Mouse (Mus musculus): ENCODE measurements around the gene Cspg5. TPM values are rescaled to one million over a fixed set of nuclear protein-coding genes. Genes with fewer than 3 reads are reported as not detected.

Gene Cspg5
- polyA plus RNA-seq, 1 experiment from 2014 or later, result 10.9 TPM

Small RNA genes within 50 kb of the gene (microRNA-seq; reads per million reads assigned to microRNA genes)
- gene Mir6236 (ENCODE audit: insufficient number of aligned reads), result 327 reads per million, percentile 54 among the genes with 10 or more reads in this experiment

Other genes with a start within 250 kb of the Cspg5 start
- 181 and 190 TPM in 2 replicates for gene Smarcc1, start 126.1 kb upstream of the Cspg5 start, polyA plus RNA-seq (2014; fragmentation: Nextera tagmentation; extraction: Ambion mirVana)
- gene Dhx30, start 126.0 kb upstream of the Cspg5 start, polyA plus RNA-seq (2014; fragmentation: Nextera tagmentation; extraction: Ambion mirVana), result 186 and 198 TPM in 2 replicates
- gene Elp6, start 61.4 kb downstream of the Cspg5 start, polyA plus RNA-seq (2014; fragmentation: Nextera tagmentation; extraction: Ambion mirVana), result 37.5 and 40.3 TPM in 2 replicates
- 40.2 and 42.8 TPM in 2 replicates for gene Scap, start 89.5 kb downstream of the Cspg5 start, polyA plus RNA-seq (2014; fragmentation: Nextera tagmentation; extraction: Ambion mirVana)
- 17.7 and 21.1 TPM in 2 replicates for gene Ptpn23, start 164.4 kb downstream of the Cspg5 start, polyA plus RNA-seq (2014; fragmentation: Nextera tagmentation; extraction: Ambion mirVana)
- 0.36 and 0.67 TPM in 2 replicates for gene Ngp, start 176.0 kb downstream of the Cspg5 start, polyA plus RNA-seq (2014; fragmentation: Nextera tagmentation; extraction: Ambion mirVana)
- gene Klhl18, start 232.9 kb downstream of the Cspg5 start, polyA plus RNA-seq (2014; fragmentation: Nextera tagmentation; extraction: Ambion mirVana), result 9.1 and 9.8 TPM in 2 replicates
- 0.88 and 1.4 TPM in 2 replicates for gene Kif9, start 233.2 kb downstream of the Cspg5 start, polyA plus RNA-seq (2014; fragmentation: Nextera tagmentation; extraction: Ambion mirVana)

All from forebrain, embryonic 11.5 days (tissue).